23 mouse cellular contexts compared by ENCODE assay signal in genomic region chr4:83661519-83662271, GRCm38 (mm10).
DNase-seq lines count a peak whose midpoint lies in the region; ATAC-seq and TF ChIP-seq lines count a peak whose summit lies in the region.
"Had no signal": no experiment of that assay in that cellular context is flagged by ENCODE, and none has a peak within 500 bp of the region (broad histone marks: within the 10 kb centered on the region; RNA-seq: fewer than 3 reads in every experiment).

No protein-coding gene starts in this region.

- H3K27ac ChIP-seq in hindbrain, embryonic 12.5 days, result no peak overlapping the region
- no peak overlapping the region for H3K27ac ChIP-seq in hindbrain, embryonic 10.5 days
- H3K27ac ChIP-seq in midbrain, embryonic 15.5 days, result peak overlapping the region; percentile 9; the same call in 1 of the 2 replicates
- no peak overlapping the region for H3K27ac ChIP-seq in midbrain, embryonic 10.5 days (replicated peaks)
- peak overlapping the region; percentile 89 for H3K27ac ChIP-seq in MEL (ENCODE audit: control insufficient read depth, low read depth, low read length)
- H3K27ac ChIP-seq: embryonic facial prominence, embryonic 10.5 days; embryonic facial prominence, embryonic 12.5 days; forebrain, embryonic 13.5 days; forebrain, embryonic 15.5 days had no signal

- TF ChIP-seq EP300 in MEL (IDR thresholded peaks at IDR 0.05; ENCODE audit: low read depth in 1 of 2, low read length in 2 of 2), result peak in 1 of 2 experiments; percentile 24; a peak in 1 of 4 replicates

- no peak overlapping the region for H3K4me2 ChIP-seq in hindbrain, embryonic 12.5 days (replicated peaks)
- no peak overlapping the region for H3K4me2 ChIP-seq in midbrain, embryonic 15.5 days
- H3K4me2 ChIP-seq: embryonic facial prominence, embryonic 12.5 days; forebrain, embryonic 13.5 days; forebrain, embryonic 15.5 days had no signal

- peak; percentile 52 for ATAC-seq in hindbrain, embryonic 12.5 days (ENCODE audit: low FRiP score)
- ATAC-seq in midbrain, embryonic 15.5 days (replicated peaks), result peak; percentile 76
- no peak for ATAC-seq in megakaryocyte progenitor cell, adult 5-6 weeks (replicated peaks; ENCODE audit: poor library complexity)
- ATAC-seq: CD4-positive, CD25-positive, alpha-beta regulatory T cell, adult 4 months; forebrain, embryonic 13.5 days; forebrain, embryonic 15.5 days had no signal

- no peak overlapping the region for H3K4me3 ChIP-seq in hindbrain, embryonic 12.5 days
- no peak overlapping the region for H3K4me3 ChIP-seq in hindbrain, embryonic 10.5 days
- H3K4me3 ChIP-seq in midbrain, embryonic 15.5 days, result no peak overlapping the region
- no peak overlapping the region for H3K4me3 ChIP-seq in midbrain, embryonic 10.5 days
- peak overlapping the region; percentile 14 to 30; a peak in 3 of 4 replicates for H3K4me3 ChIP-seq in MEL (ENCODE audit: control insufficient read depth in 1 of 2, insufficient read depth in 1 of 2, low read depth in 2 of 2, low read length in 2 of 2)
- H3K4me3 ChIP-seq: embryonic facial prominence, embryonic 10.5 days; embryonic facial prominence, embryonic 12.5 days; forebrain, embryonic 13.5 days; forebrain, embryonic 15.5 days had no signal

- H3K4me1 ChIP-seq in hindbrain, embryonic 12.5 days, result peaks cover 7% of the 10 kb centered on the region
- peaks cover 6% of the 10 kb centered on the region for H3K4me1 ChIP-seq in hindbrain, embryonic 10.5 days (replicated peaks)
- H3K4me1 ChIP-seq in midbrain, embryonic 15.5 days, result peaks cover 4% of the 10 kb centered on the region
- peaks cover 12% of the 10 kb centered on the region for H3K4me1 ChIP-seq in midbrain, embryonic 10.5 days
- peaks cover 18 to 25% of the 10 kb centered on the region in 2 experiments for H3K4me1 ChIP-seq in MEL (ENCODE audit: control insufficient read depth in 1 of 2, insufficient read depth in 2 of 2, low read length in 2 of 2)

- no peak for TF ChIP-seq POLR2A in MEL (IDR thresholded peaks at IDR 0.05; ENCODE audit: control insufficient read depth in 1 of 2, insufficient read depth in 1 of 2, low read depth in 1 of 2, low read length in 2 of 2, poor library complexity in 1 of 2)

- H3K9me3 ChIP-seq in hindbrain, embryonic 12.5 days (replicated peaks), result no peaks in the 10 kb centered on the region
- no peaks in the 10 kb centered on the region for H3K9me3 ChIP-seq in hindbrain, embryonic 10.5 days
- no peaks in the 10 kb centered on the region for H3K9me3 ChIP-seq in midbrain, embryonic 15.5 days
- no peaks in the 10 kb centered on the region for H3K9me3 ChIP-seq in midbrain, embryonic 10.5 days (replicated peaks)
- no peaks in the 10 kb centered on the region for H3K9me3 ChIP-seq in MEL (replicated peaks; ENCODE audit: insufficient read depth, low read length)
- H3K9me3 ChIP-seq: embryonic facial prominence, embryonic 10.5 days; embryonic facial prominence, embryonic 12.5 days; forebrain, embryonic 13.5 days; forebrain, embryonic 15.5 days had no signal

- no peak for DNase-seq in hindbrain, embryonic 10.5 days (ENCODE audit: low spot score)
- DNase-seq in midbrain, embryonic 10.5 days (ENCODE audit: low spot score), result no peak
- peak; percentile 53 for DNase-seq in MEL (ENCODE audit: low read depth, low spot score)
- peak; percentile 21 for DNase-seq in forelimb bud, embryonic 11.5 days (ENCODE audit: low read depth, low spot score)
- DNase-seq: adrenal gland, adult 2 months; adrenal gland, postnatal 10 days; adrenal gland, postnatal 25 days; B cell, adult 2 months; cerebellum, adult 11-12 months; cerebellum, adult 2 months; cerebellum, adult 9-10 months; cerebellum, postnatal 10 days; cerebellum, postnatal 25 days had no signal

- TF ChIP-seq RAD21 in MEL (IDR thresholded peaks at IDR 0.05; ENCODE audit: low read depth, low read length), result no peak

- TF ChIP-seq CTCF in MEL (IDR thresholded peaks at IDR 0.05 in 2 of 3, conservative IDR thresholded peaks at IDR 0.05 in 1 of 3; ENCODE audit: control insufficient read depth in 1 of 3, insufficient read depth in 1 of 3, low read depth in 2 of 3, low read length in 3 of 3, poor library complexity in 1 of 3, severe bottlenecking in 1 of 3), result no peak

- H3K36me3 ChIP-seq in hindbrain, embryonic 12.5 days, result no peaks in the 10 kb centered on the region
- no peaks in the 10 kb centered on the region for H3K36me3 ChIP-seq in hindbrain, embryonic 10.5 days
- no peaks in the 10 kb centered on the region for H3K36me3 ChIP-seq in midbrain, embryonic 15.5 days (replicated peaks)
- peaks cover 1% of the 10 kb centered on the region; the same call in 1 of the 2 replicates for H3K36me3 ChIP-seq in midbrain, embryonic 10.5 days
- H3K36me3 ChIP-seq in MEL (ENCODE audit: control insufficient read depth in 1 of 2, insufficient read depth in 2 of 2, low read length in 2 of 2), result peaks cover 0 to 29% of the 10 kb centered on the region in 2 experiments; a peak in 2 of 4 replicates
- H3K36me3 ChIP-seq: embryonic facial prominence, embryonic 12.5 days; forebrain, embryonic 15.5 days; G1E had no signal

- no peaks in the 10 kb centered on the region for H3K79me2 ChIP-seq in MEL (ENCODE audit: control insufficient read depth, insufficient read depth, low read length, poor library complexity)

- 88% methylated on average over 1 of the region's 1 CpGs for WGBS in hindbrain, embryonic 12.5 days
- 92% methylated on average over 1 of the region's 1 CpGs for WGBS in hindbrain, embryonic 10.5 days
- 79% methylated on average over 1 of the region's 1 CpGs for WGBS in midbrain, embryonic 15.5 days
- WGBS in midbrain, embryonic 10.5 days, result 92% methylated on average over 1 of the region's 1 CpGs

- no peak overlapping the region for H3K9ac ChIP-seq in hindbrain, embryonic 12.5 days
- no peak overlapping the region for H3K9ac ChIP-seq in midbrain, embryonic 15.5 days
- H3K9ac ChIP-seq in MEL (ENCODE audit: control insufficient read depth, low read depth, low read length, poor library complexity, severe bottlenecking), result peak overlapping the region; percentile 50
- H3K9ac ChIP-seq: embryonic facial prominence, embryonic 12.5 days; forebrain, embryonic 13.5 days; forebrain, embryonic 15.5 days had no signal

- no peaks in the 10 kb centered on the region for H3K27me3 ChIP-seq in hindbrain, embryonic 12.5 days
- no peaks in the 10 kb centered on the region for H3K27me3 ChIP-seq in hindbrain, embryonic 10.5 days (ENCODE audit: insufficient read depth, poor library complexity, severe bottlenecking)
- no peaks in the 10 kb centered on the region for H3K27me3 ChIP-seq in midbrain, embryonic 15.5 days (replicated peaks)
- H3K27me3 ChIP-seq in midbrain, embryonic 10.5 days (ENCODE audit: low read depth, poor library complexity, severe bottlenecking), result no peaks in the 10 kb centered on the region
- no peaks in the 10 kb centered on the region for H3K27me3 ChIP-seq in MEL (ENCODE audit: control insufficient read depth in 1 of 2, insufficient read depth in 2 of 2, low read length in 2 of 2)
- H3K27me3 ChIP-seq: CH12.LX; embryonic facial prominence, embryonic 12.5 days; forebrain, embryonic 13.5 days; forebrain, embryonic 15.5 days had no signal

TF ChIP-seq in MEL, 35 proteins besides CTCF, POLR2A, EP300 and RAD21:
- TF ChIP-seq CHD1 (IDR thresholded peaks at IDR 0.05; ENCODE audit: low read depth, low read length) (no peak), MEF2A (IDR thresholded peaks at IDR 0.05; ENCODE audit: extremely low read depth, insufficient replicate concordance, low read depth, low read length, poor library complexity, severe bottlenecking) (no peak), CHD2 (IDR thresholded peaks at IDR 0.05; ENCODE audit: low read length) (no peak), MXI1 (IDR thresholded peaks at IDR 0.05; ENCODE audit: low read depth, low read length) (no peak), USF2 (IDR thresholded peaks at IDR 0.05; ENCODE audit: borderline replicate concordance in 1 of 2, insufficient read depth in 1 of 2, low read depth in 1 of 2, low read length in 2 of 2) (no peak), ZNF384 (IDR thresholded peaks at IDR 0.05; ENCODE audit: low read depth, low read length) (peak; percentile 65; the same call in 1 of the 2 replicates), TAL1 (IDR thresholded peaks at IDR 0.05; ENCODE audit: low read length) (0 out of 2 replicates have a peak, but pooled peaks have one; percentile 7), POLR2AphosphoS5 (IDR thresholded peaks at IDR 0.05; ENCODE audit: borderline replicate concordance, low read depth, low read length) (no peak), RCOR1 (IDR thresholded peaks at IDR 0.05; ENCODE audit: low read depth, low read length) (no peak), TCF12 (IDR thresholded peaks at IDR 0.05; ENCODE audit: low read depth, low read length) (no peak), MAX (IDR thresholded peaks at IDR 0.05; ENCODE audit: low read length) (no peak), MYC (IDR thresholded peaks at IDR 0.05; ENCODE audit: low read depth, low read length) (no peak), SMC3 (IDR thresholded peaks at IDR 0.05; ENCODE audit: low read depth, low read length) (no peak), JUND (IDR thresholded peaks at IDR 0.05; ENCODE audit: low read depth, low read length) (no peak), ELF1 (IDR thresholded peaks at IDR 0.05; ENCODE audit: low read depth, low read length) (no peak), MAZ (IDR thresholded peaks at IDR 0.05; ENCODE audit: low read depth, low read length) (no peak)

Comparison
In these comparisons a context has a peak if more than half of its experiments do, and no peak if none do; other contexts are left out.
1. H3K27ac ChIP-seq: peak in midbrain, embryonic 15.5 days (single experiment) and MEL (single experiment); none in hindbrain, embryonic 12.5 days (single experiment), hindbrain, embryonic 10.5 days (single experiment) and midbrain, embryonic 10.5 days (single experiment).
2. H3K4me3 ChIP-seq: peak in MEL (2 of 2); none in hindbrain, embryonic 12.5 days (single experiment), hindbrain, embryonic 10.5 days (single experiment), midbrain, embryonic 15.5 days (single experiment) and midbrain, embryonic 10.5 days (single experiment).
3. DNase-seq: peak in MEL (single experiment) and forelimb bud, embryonic 11.5 days (single experiment); none in hindbrain, embryonic 10.5 days (single experiment) and midbrain, embryonic 10.5 days (single experiment).